Mouse (Mus musculus): ENCODE measurements around the gene Arhgef12.
"Not testable (repeated sequence)": the region's sequence is repeated elsewhere in the genome, so short reads cannot be mapped to it uniquely, and the experiment has no call there.

Arhgef12 gene

DNA sequence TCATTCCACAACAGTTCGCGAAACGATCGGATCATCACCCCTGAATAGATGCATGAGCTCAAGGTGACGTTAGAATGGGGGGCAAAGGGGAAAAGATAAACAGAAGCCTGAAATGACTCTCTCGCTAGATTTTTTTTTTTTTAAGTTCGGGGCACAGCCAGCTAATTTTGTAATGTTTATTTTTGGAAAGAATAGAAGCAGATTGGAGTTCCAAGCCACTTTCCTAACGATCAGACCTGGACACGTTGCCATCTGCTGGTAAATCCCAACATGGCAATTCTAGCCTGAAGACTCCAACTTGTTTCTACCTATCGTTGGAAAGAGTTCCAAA is at the start of gene Arhgef12:
Gene Arhgef12 (minus strand): TSS at position 53 of the 331 bp plus-strand sequence.
- DNase-seq (ENCODE audit: low spot score in 2 of 2), result no peak

- no peak for DNase-seq (ENCODE audit: low spot score in 2 of 2)
These were observed 48.9 kb upstream of the Arhgef12 start for GRCm38 (mm10) chr9:43155960-43156359.

GRCm38 (mm10) chr9:43151779-43152178 is 44.7 kb upstream of the Arhgef12 start:
- DNase-seq (ENCODE audit: low spot score in 2 of 2), result no peak

GRCm38 (mm10) chr9:43150957-43151356 is 43.9 kb upstream of the Arhgef12 start:
- DNase-seq (ENCODE audit: low spot score in 2 of 2), result no peak

GRCm38 (mm10) chr9:43150075-43150474 is 43.0 kb upstream of the Arhgef12 start:
- no peak for DNase-seq (ENCODE audit: low spot score in 2 of 2)

DNA sequence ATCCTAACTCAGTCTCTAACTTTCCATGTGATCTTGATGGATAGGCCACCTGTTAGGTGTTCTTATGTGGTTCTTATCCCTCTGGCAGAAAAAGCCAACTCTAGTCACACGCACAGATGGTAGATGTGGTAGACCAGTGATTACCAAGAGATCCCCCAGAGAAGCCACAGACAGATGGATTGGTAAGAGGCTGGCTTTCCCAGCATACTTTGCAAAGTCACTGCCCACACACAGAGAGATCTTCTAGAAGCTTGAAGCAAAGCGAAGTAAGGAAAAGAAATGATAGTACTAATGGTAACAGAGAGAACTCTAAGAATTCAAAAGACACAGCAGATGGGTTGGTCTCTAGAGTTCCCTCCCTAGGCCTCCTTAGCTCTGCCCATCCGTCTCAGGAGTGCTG is 42.5 kb upstream of the Arhgef12 start:
- no peak for DNase-seq (ENCODE audit: low spot score in 2 of 2)

- DNase-seq (ENCODE audit: low spot score in 2 of 2), result no peak
These were observed 38.2 kb upstream of the Arhgef12 start for GRCm38 (mm10) chr9:43145196-43145595.

- no peak for DNase-seq (ENCODE audit: low spot score in 2 of 2)
These were observed 37.3 kb upstream of the Arhgef12 start for GRCm38 (mm10) chr9:43144206-43144810.

GRCm38 (mm10) chr9:43141839-43142238 is 34.8 kb upstream of the Arhgef12 start:
- peak; percentile 3 to 20 for DNase-seq (ENCODE audit: low spot score in 2 of 2)

GRCm38 (mm10) chr9:43133525-43133924 is 26.5 kb upstream of the Arhgef12 start:
- DNase-seq (ENCODE audit: low spot score in 2 of 2), result no peak

DNA sequence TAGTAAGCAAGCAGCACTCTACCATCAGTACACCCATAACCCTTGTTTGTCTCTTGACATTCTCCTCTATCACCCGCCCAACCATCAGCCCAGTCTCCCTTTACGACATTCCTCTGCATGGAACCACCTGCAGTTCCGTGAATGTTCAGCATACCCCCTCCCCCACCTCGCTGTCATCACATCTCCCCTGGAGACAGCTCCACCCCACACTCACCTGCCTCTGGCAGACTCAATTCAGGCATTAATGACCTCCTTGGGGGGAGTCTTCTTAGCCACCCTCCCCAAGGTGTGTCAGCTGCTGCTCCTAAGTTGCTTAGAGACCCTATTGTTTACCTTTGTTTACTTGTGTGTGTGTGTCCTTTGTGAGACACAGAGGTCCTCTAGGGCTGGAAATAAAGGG is 25.3 kb upstream of the Arhgef12 start:
- no peak for DNase-seq (ENCODE audit: low spot score in 2 of 2)

GRCm38 (mm10) chr9:43131940-43132339 is 24.9 kb upstream of the Arhgef12 start:
- no peak for DNase-seq (ENCODE audit: low spot score in 2 of 2)

GRCm38 (mm10) chr9:43130684-43131083 is 23.6 kb upstream of the Arhgef12 start:
- DNase-seq (ENCODE audit: low spot score in 2 of 2), result no peak

- DNase-seq (ENCODE audit: low spot score in 2 of 2), result no peak
These were observed 20.2 kb upstream of the Arhgef12 start for GRCm38 (mm10) chr9:43127101-43127787.

DNA sequence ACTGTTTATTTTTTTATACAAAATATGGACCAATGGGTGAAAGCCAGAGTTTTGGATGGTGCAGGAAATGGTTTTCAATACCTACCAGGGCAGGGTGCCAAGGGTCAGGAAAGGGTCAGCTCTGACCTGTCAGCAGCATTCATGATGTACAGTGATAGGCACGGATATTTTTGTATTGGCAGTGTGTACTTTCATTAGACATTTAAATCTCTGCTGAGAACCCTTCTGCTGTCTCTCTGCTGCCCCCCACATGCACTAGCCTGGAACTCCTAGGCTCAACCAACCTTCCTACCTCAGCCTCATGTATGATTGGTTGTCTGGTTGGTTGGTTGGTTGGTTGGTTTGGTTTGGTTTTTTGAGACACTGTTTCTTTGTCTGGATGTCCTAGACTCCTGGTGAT is 15.3 kb upstream of the Arhgef12 start:
- DNase-seq (ENCODE audit: low spot score in 2 of 2), result no peak

DNA sequence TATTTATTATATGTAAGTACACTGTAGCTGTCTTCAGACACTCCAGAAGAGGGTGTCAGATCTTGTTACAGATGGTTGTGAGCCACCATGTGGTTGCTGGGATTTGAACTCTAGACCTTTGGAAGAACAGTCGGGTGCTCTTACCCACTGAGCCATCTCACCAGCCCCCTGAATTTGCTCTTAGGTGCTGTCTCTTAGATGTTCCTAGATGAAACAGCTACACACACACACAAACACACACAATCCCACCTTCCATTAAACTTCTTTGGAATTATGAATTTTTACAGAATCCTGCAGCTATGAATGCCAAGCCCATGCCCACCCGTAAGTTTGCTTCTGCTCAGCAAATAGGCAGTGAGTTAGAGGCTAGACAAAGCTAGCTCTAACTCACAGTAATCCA is 14.9 kb upstream of the Arhgef12 start:
- not testable (repeated sequence) for DNase-seq (ENCODE audit: low spot score in 2 of 2)

- DNase-seq (ENCODE audit: low spot score in 2 of 2), result no peak
These were observed 9.9 kb upstream of the Arhgef12 start for GRCm38 (mm10) chr9:43116997-43117336.

- DNase-seq (ENCODE audit: low spot score in 2 of 2), result no peak
These were observed 9.3 kb upstream of the Arhgef12 start, which contains the start of gene Tmem136 for GRCm38 (mm10) chr9:43116134-43116996. TSS of gene Tmem136 (minus strand) at chr9:43116570.

DNA sequence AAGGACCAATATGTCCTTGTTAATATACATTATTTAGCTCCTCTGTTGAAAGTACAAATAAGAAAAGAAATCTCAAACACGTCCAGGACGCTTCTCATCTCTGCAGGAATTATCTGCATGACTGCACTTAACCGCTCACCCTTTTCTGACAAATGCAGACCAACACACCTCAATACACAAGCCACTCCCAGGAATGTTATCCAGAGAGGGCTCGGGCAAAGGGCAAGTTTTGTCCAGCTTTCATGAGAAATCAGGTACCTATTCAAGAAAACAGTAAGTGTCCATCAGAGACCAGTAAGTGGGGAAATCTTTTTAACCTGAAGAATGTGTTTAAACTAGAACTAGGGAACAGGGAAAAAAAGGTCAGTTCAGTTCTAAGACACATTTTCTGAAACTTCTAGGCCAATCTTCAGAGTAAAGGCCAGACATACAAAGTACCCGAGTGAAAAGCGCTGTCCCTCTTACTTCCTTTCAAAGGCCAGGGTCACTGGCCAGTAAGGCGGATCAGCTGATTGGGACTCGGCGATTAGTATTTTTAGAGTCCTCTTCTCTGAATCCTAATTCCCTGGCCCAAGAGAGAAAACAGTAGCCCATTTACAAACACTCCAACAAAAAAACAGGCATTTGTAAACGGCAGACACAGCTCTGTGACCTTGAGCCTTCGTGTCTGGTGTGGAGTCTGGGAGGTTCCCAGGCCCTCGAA is 8.5 kb upstream of the Arhgef12 start:
- no peak for DNase-seq (ENCODE audit: low spot score in 2 of 2)

- no peak for DNase-seq (ENCODE audit: low spot score in 2 of 2)
These were observed 7.8 kb upstream of the Arhgef12 start for GRCm38 (mm10) chr9:43114833-43115232.

DNA sequence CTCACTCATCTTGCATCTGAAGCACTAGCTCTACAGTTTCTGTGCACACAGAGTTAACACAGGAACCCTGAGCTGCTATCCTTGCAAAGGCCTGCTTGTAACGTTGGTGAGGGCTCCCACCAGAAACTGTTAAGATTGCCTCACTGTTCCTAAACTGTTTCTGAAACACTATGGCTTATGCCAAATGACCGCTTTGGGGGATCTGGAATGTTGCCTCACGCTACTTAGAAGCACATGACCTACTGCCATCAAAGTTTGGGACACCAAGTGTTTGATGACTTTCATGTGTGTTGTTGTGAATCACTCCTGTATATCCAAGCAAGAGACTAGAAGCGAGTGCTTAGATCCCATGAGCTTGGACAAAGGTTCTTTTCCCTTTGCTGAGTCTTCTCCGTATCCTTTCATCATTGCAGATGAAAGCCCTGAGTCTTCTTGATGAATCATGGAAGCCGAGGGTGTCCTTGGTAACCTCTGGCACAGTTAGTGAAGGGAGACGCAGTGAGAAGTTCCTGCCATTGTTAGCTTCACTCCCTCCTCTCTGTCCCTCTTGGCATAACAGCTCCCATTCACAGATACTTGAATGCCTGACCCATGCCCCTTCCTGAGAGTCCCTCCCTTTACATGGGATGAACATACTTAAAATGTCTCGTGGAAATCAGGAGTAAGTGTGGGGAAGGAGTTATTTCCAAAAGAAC is 3.4 kb upstream of the Arhgef12 start:
- no peak for DNase-seq (ENCODE audit: low spot score in 2 of 2)

GRCm38 (mm10) chr9:43109125-43109524 is 2.1 kb upstream of the Arhgef12 start:
- no peak for DNase-seq (ENCODE audit: low spot score in 2 of 2)
